Comparison of ENCODE assay signal across 10 mouse cellular contexts in the genomic region with DNA sequence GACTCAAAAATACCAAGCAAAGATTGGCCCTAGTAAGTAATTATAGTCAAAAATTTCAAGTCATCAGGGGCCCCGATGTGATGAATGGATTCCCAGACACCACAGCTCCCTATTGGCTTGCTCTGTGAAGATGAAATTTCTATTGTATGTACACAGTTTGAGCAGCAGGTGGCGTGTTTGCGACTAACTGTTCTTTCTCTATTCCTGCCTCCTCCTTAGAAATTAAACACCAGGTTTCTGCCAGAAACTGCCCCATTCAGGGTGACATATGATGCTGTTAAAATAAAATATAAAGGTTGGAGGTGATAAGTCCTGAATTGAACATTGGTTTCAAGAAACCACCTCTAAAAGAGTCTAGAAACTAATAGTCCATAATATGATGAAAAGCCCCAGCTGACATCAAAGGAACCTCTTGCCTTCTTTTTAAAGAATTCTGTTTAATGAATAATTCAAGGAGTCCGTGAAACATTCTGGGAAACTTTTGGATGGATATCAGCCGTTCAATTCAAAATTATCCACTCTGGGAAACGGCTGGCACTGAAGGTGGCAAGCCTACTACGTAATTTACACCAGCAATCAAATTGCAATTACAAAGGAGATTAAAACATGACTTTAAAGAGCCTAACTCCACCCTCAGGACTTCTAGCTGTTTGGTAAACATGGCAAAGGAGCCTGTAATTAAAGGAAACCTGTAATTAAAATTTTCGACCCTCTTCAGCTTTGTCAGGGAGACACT.
DNase-seq lines count a peak whose midpoint lies in the region; ATAC-seq and TF ChIP-seq lines count a peak whose summit lies in the region.
"Had no signal": no experiment of that assay in that cellular context is flagged by ENCODE, and none has a peak within 500 bp of the region (broad histone marks: within the 10 kb centered on the region; RNA-seq: fewer than 3 reads in every experiment).

No protein-coding gene starts in this region.

- no peak for DNase-seq in heart, adult 2 months
- no peak for DNase-seq in heart, embryonic 10.5 days (ENCODE audit: low spot score)
- peak; percentile 61 for DNase-seq in embryo, embryonic 10.5 days (ENCODE audit: low spot score)
- peak; percentile 61 for DNase-seq in layer of hippocampus, adult 11-12 months (ENCODE audit: low spot score)
- DNase-seq in lung, postnatal 25 days (ENCODE audit: low spot score) = no peak
- DNase-seq in gastrocnemius, postnatal 25 days = no peak
- DNase-seq in adrenal gland, postnatal 14 days = no peak

- peak; percentile 58 for ATAC-seq in midbrain, embryonic 16.5 days

- no peaks in the 10 kb centered on the region for H3K9me3 ChIP-seq in heart, embryonic 10.5 days
- no peaks in the 10 kb centered on the region for H3K9me3 ChIP-seq in midbrain, embryonic 16.5 days (replicated peaks; ENCODE audit: control insufficient read depth, low read length, poor library complexity, severe bottlenecking)
- H3K9me3 ChIP-seq: stomach, embryonic 15.5 days had no signal

- TF ChIP-seq POLR2A in heart, adult 2 months (IDR thresholded peaks at IDR 0.05; ENCODE audit: insufficient read depth, low read depth, low read length) = no peak

- H3K27ac ChIP-seq in heart, adult 2 months = no peak overlapping the region
- H3K27ac ChIP-seq in heart, embryonic 10.5 days = no peak overlapping the region
- no peak overlapping the region for H3K27ac ChIP-seq in midbrain, embryonic 16.5 days (ENCODE audit: low read length)
- H3K27ac ChIP-seq: liver, embryonic 14.5 days; stomach, embryonic 15.5 days had no signal

- no peaks in the 10 kb centered on the region for H3K27me3 ChIP-seq in heart, adult 2 months (ENCODE audit: control insufficient read depth, insufficient read depth, low read length)
- no peaks in the 10 kb centered on the region for H3K27me3 ChIP-seq in heart, embryonic 10.5 days (ENCODE audit: insufficient read depth, poor library complexity, severe bottlenecking)
- H3K27me3 ChIP-seq in midbrain, embryonic 16.5 days (ENCODE audit: control insufficient read depth, insufficient read depth, low read depth, low read length) = no peaks in the 10 kb centered on the region
- H3K27me3 ChIP-seq: stomach, embryonic 15.5 days had no signal

- no peaks in the 10 kb centered on the region for H3K4me1 ChIP-seq in heart, adult 2 months (ENCODE audit: control insufficient read depth, insufficient read depth, low read length)
- H3K4me1 ChIP-seq in heart, embryonic 10.5 days = no peaks in the 10 kb centered on the region
- no peaks in the 10 kb centered on the region for H3K4me1 ChIP-seq in midbrain, embryonic 16.5 days (ENCODE audit: control insufficient read depth, insufficient read depth, low read length)
- H3K4me1 ChIP-seq: stomach, embryonic 15.5 days had no signal

- H3K9ac ChIP-seq in heart, adult 2 months (ENCODE audit: low read depth, low read length) = no peak overlapping the region
- H3K9ac ChIP-seq in midbrain, embryonic 16.5 days (ENCODE audit: low read depth, low read length) = no peak overlapping the region
- H3K9ac ChIP-seq: liver, embryonic 14.5 days; stomach, embryonic 15.5 days had no signal

- TF ChIP-seq CTCF in heart, adult 2 months (IDR thresholded peaks at IDR 0.05) = peak; percentile 63

- H3K36me3 ChIP-seq in heart, adult 2 months (ENCODE audit: control insufficient read depth, insufficient read depth, low read length) = no peaks in the 10 kb centered on the region
- H3K36me3 ChIP-seq in heart, embryonic 10.5 days = no peaks in the 10 kb centered on the region
- H3K36me3 ChIP-seq in midbrain, embryonic 16.5 days (ENCODE audit: control insufficient read depth, insufficient read depth, low read length) = no peaks in the 10 kb centered on the region
- H3K36me3 ChIP-seq: stomach, embryonic 15.5 days had no signal

- no peak overlapping the region for H3K4me3 ChIP-seq in heart, adult 2 months
- no peak overlapping the region for H3K4me3 ChIP-seq in heart, embryonic 10.5 days
- H3K4me3 ChIP-seq in midbrain, embryonic 16.5 days (ENCODE audit: low read depth, low read length) = no peak overlapping the region
- H3K4me3 ChIP-seq: stomach, embryonic 15.5 days had no signal

- H3K79me2 ChIP-seq in heart, adult 2 months (replicated peaks; ENCODE audit: control insufficient read depth, insufficient read depth, low read length) = no peaks in the 10 kb centered on the region

- no peak for TF ChIP-seq EP300 in heart, adult 2 months (IDR thresholded peaks at IDR 0.05; ENCODE audit: insufficient read depth, low read depth, low read length)

- intact Hi-C loops in heart, adult 2 months (cut with DNase I) = loop anchor here (1.0 kb wide), 1 partner anchor 162 kb away; no protein-coding TSS in a partner anchor

- WGBS in heart, adult 2 months = 38% methylated on average over 8 of the region's 8 CpGs
- WGBS in heart, embryonic 10.5 days = 36% methylated on average over 8 of the region's 8 CpGs
- 10% methylated on average over 8 of the region's 8 CpGs for WGBS in midbrain, embryonic 16.5 days

- H3K4me2 ChIP-seq in midbrain, embryonic 16.5 days (ENCODE audit: low read length) = no peak overlapping the region
- H3K4me2 ChIP-seq: stomach, embryonic 15.5 days had no signal

Comparison
In these comparisons a context has a peak if more than half of its experiments do, and no peak if none do; other contexts are left out.
1. DNase-seq: peak in embryo, embryonic 10.5 days (single experiment) and layer of hippocampus, adult 11-12 months (single experiment); none in heart, adult 2 months (0 of 2), heart, embryonic 10.5 days (single experiment), lung, postnatal 25 days (single experiment), gastrocnemius, postnatal 25 days (single experiment) and adrenal gland, postnatal 14 days (single experiment).